Mouse (Mus musculus) liver, postnatal 0 days (tissue): ENCODE data around the gene Nmnat2.

Experiments used
- CTCF ChIP-seq: sonication (generic); IDR thresholded peaks from 2 replicates; pipeline ENCODE4 v1.5.1; 2016; ENCODE audit warnings: antibody characterized with exemption, low read depth
- EP300 ChIP-seq: IDR thresholded peaks from 2 replicates; pipeline ENCODE4 v1.6.1; 2016; ENCODE audit warnings: antibody characterized with exemption, low read depth, mild to moderate bottlenecking

DNA sequence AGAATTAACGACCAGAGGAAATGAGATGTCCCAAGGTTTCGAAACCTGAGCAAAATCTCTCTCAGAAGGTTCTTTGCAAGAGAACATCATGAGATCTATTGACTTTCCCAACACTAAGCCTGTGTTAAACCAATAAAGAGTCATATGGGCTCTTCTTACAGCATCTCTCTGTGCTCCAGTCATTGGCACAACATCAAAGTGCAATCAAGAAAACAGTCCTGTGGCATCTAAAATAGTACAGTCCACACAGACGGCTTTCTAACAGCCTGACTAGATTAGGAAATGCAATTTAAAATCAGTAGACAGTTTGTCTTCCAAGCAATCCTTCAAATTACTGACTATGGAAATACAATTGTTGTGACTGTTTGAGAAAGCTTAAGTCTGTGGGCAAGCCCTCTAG lies 32.2 kb downstream of the Nmnat2 start:
- no peak for TF ChIP-seq CTCF
- no peak for TF ChIP-seq EP300
